ENCODE assay signal across 14 mouse cellular contexts in genomic region chr5:131717359-131717965, GRCm38 (mm10).
DNase-seq lines count a peak whose midpoint lies in the region; ATAC-seq lines count a peak whose summit lies in the region.
"Had no signal": no experiment of that assay in that cellular context is flagged by ENCODE, and none has a peak within 500 bp of the region (broad histone marks: within the 10 kb centered on the region; RNA-seq: fewer than 3 reads in every experiment).

No protein-coding gene starts in this region.

- peak; percentile 87 for ATAC-seq in frontal cortex, adult (ENCODE audit: low TSS enrichment)
- peak; percentile 81 for ATAC-seq in hindbrain, embryonic 12.5 days (ENCODE audit: low FRiP score)
- peak; percentile 71; the same call in 1 of the 2 replicates for ATAC-seq in midbrain, embryonic 15.5 days (replicated peaks)

- H3K4me2 ChIP-seq in hindbrain, embryonic 12.5 days (replicated peaks), result no peak overlapping the region
- peak overlapping the region; percentile 19; the same call in 1 of the 2 replicates for H3K4me2 ChIP-seq in midbrain, embryonic 15.5 days
- H3K4me2 ChIP-seq: embryonic facial prominence, embryonic 12.5 days; heart, embryonic 15.5 days; limb, embryonic 13.5 days had no signal

- intact Hi-C loops in gastrocnemius, postnatal 14 days (cut with DNase I; ENCODE audit: low total_unique reads), result no loop called here

- H3K27me3 ChIP-seq in hindbrain, embryonic 12.5 days, result no peaks in the 10 kb centered on the region
- H3K27me3 ChIP-seq in midbrain, embryonic 15.5 days (replicated peaks), result no peaks in the 10 kb centered on the region
- H3K27me3 ChIP-seq: embryonic facial prominence, embryonic 12.5 days; heart, embryonic 15.5 days had no signal

- 53% methylated on average over 19 of the region's 19 CpGs for WGBS in hindbrain, embryonic 12.5 days
- WGBS in midbrain, embryonic 15.5 days, result 36% methylated on average over 19 of the region's 19 CpGs

- H3K4me3 ChIP-seq in hindbrain, embryonic 12.5 days, result no peak overlapping the region
- no peak overlapping the region for H3K4me3 ChIP-seq in midbrain, embryonic 15.5 days
- H3K4me3 ChIP-seq: embryonic facial prominence, embryonic 12.5 days; heart, embryonic 15.5 days; limb, embryonic 13.5 days had no signal

- H3K36me3 ChIP-seq in hindbrain, embryonic 12.5 days, result peaks cover 9% of the 10 kb centered on the region
- H3K36me3 ChIP-seq in midbrain, embryonic 15.5 days (replicated peaks), result no peaks in the 10 kb centered on the region
- H3K36me3 ChIP-seq: heart, embryonic 15.5 days had no signal

- peak overlapping the region; percentile 85 for H3K27ac ChIP-seq in hindbrain, embryonic 12.5 days
- peak overlapping the region; percentile 64 for H3K27ac ChIP-seq in midbrain, embryonic 15.5 days
- H3K27ac ChIP-seq: embryonic facial prominence, embryonic 12.5 days; heart, embryonic 15.5 days; limb, embryonic 13.5 days had no signal

- H3K4me1 ChIP-seq in hindbrain, embryonic 12.5 days, result peaks cover 41% of the 10 kb centered on the region
- peaks cover 26% of the 10 kb centered on the region for H3K4me1 ChIP-seq in midbrain, embryonic 15.5 days
- H3K4me1 ChIP-seq: embryonic facial prominence, embryonic 12.5 days; heart, embryonic 15.5 days had no signal

- H3K9ac ChIP-seq in hindbrain, embryonic 12.5 days, result no peak overlapping the region
- no peak overlapping the region for H3K9ac ChIP-seq in midbrain, embryonic 15.5 days
- H3K9ac ChIP-seq: embryonic facial prominence, embryonic 12.5 days; heart, embryonic 15.5 days; limb, embryonic 13.5 days had no signal

- H3K9me3 ChIP-seq in hindbrain, embryonic 12.5 days (replicated peaks), result no peaks in the 10 kb centered on the region
- H3K9me3 ChIP-seq in midbrain, embryonic 15.5 days, result no peaks in the 10 kb centered on the region
- H3K9me3 ChIP-seq: embryonic facial prominence, embryonic 12.5 days; heart, embryonic 15.5 days had no signal

- DNase-seq in frontal cortex, postnatal 10 days (ENCODE audit: low spot score in 2 of 2), result no peak
- peak; percentile 76 for DNase-seq in brain, adult 2 months (ENCODE audit: low read depth, low spot score)
- DNase-seq in adrenal gland, adult (ENCODE audit: inconsistent age in 2 of 2, low spot score in 1 of 2), result no peak
- no peak for DNase-seq in spleen, adult 12 weeks (ENCODE audit: low spot score)
- DNase-seq in gastrocnemius, postnatal 14 days, result no peak
- DNase-seq: B cell, adult 2 months; kidney, adult 18-20 months; thymus, adult 18-20 months had no signal
